Mouse (Mus musculus): ENCODE measurements around the gene Pdcd2l.

DNA sequence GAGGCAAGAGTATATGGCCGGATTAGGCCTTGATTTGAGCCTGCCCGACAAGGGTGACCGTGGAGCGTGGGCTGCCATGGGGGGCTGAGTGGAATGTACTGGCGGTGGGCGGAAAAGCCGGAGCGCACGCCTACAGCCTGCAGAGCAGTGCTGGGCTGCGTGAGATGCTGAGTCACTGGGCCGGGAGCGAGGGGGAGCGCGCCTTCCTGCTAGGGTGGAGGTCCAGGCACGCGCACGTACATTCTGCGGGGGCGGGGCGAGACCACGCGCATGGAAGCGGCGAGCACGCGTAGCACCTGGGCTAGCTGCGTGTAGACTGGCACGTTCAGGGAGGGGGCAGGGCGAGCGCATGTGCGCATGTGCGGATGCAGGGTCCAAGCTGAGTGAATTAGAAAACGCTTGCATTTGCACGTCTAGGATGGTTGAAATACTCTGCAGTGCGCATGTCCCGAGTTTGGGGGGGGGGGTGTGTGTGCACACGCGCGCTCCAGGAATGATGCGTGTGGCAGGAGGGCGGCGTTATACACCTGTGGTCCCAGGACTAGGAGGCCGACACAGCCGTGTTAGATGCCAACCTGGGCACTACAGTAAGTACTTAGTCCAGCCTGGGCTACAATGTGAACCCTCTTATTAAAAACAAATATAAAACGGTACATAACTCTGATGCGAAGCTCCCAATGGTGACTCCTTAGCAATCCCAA, 37.6 kb upstream of the Pdcd2l start:
- TF ChIP-seq CTCF (conservative IDR thresholded peaks at IDR 0.05; ENCODE audit: insufficient read depth, insufficient read length, low read depth, low read length), result no peak
- TF ChIP-seq POLR2A (IDR thresholded peaks at IDR 0.05; ENCODE audit: low read depth, low read length), result peak; percentile 92

Measured in kidney, adult 2 months (tissue).